ENCODE assay signal across 25 mouse cellular contexts in the genomic region with DNA sequence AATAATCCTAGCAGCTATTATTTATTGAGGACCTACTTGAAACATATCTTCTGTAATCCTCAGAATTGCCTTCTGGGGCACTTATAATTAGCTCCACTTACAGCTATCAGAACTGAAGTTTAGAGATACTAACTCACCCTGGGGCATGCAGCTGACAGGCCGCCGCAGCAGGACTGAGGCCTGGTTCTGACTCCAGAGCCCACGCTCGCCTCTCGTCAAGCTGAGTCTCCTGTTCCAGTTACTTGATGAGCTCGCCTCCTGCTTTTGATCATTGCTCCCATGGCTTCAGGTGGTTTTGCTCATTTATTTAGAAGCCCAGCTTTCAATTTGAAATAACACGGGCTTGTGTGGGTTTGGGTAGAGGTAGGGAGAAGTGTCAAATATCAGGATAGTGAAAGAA.
DNase-seq lines count a peak whose midpoint lies in the region; ATAC-seq lines count a peak whose summit lies in the region.
"Had no signal": no experiment of that assay in that cellular context is flagged by ENCODE, and none has a peak within 500 bp of the region (broad histone marks: within the 10 kb centered on the region; RNA-seq: fewer than 3 reads in every experiment).

No protein-coding gene starts in this region.

- 36% methylated on average over 7 of the region's 7 CpGs for WGBS in heart, embryonic 13.5 days
- 35% methylated on average over 7 of the region's 7 CpGs for WGBS in heart, embryonic 11.5 days (ENCODE audit: insufficient replicate concordance)
- WGBS in midbrain, embryonic 14.5 days = 62% methylated on average over 7 of the region's 7 CpGs
- WGBS in midbrain, embryonic 16.5 days = 38% methylated on average over 7 of the region's 7 CpGs
- WGBS in embryonic facial prominence, embryonic 12.5 days = 25% methylated on average over 7 of the region's 7 CpGs

- no peaks in the 10 kb centered on the region for H3K36me3 ChIP-seq in heart, embryonic 13.5 days
- H3K36me3 ChIP-seq in heart, embryonic 11.5 days (ENCODE audit: control insufficient read depth, insufficient read depth, low read length) = no peaks in the 10 kb centered on the region
- no peaks in the 10 kb centered on the region for H3K36me3 ChIP-seq in midbrain, embryonic 14.5 days (ENCODE audit: control insufficient read depth, insufficient read depth, low read length)
- no peaks in the 10 kb centered on the region for H3K36me3 ChIP-seq in midbrain, embryonic 16.5 days (ENCODE audit: control insufficient read depth, insufficient read depth, low read length)
- H3K36me3 ChIP-seq in embryonic facial prominence, embryonic 12.5 days = no peaks in the 10 kb centered on the region
- H3K36me3 ChIP-seq: liver, embryonic 13.5 days; neural tube, embryonic 15.5 days had no signal

- no peaks in the 10 kb centered on the region; the same call in 1 of the 2 replicates for H3K27me3 ChIP-seq in heart, embryonic 13.5 days (replicated peaks)
- no peaks in the 10 kb centered on the region for H3K27me3 ChIP-seq in heart, embryonic 11.5 days (ENCODE audit: control insufficient read depth, insufficient read depth, low read length)
- H3K27me3 ChIP-seq in midbrain, embryonic 14.5 days (ENCODE audit: control insufficient read depth, insufficient read depth, low read length) = no peaks in the 10 kb centered on the region
- H3K27me3 ChIP-seq in midbrain, embryonic 16.5 days (ENCODE audit: control insufficient read depth, insufficient read depth, low read depth, low read length) = no peaks in the 10 kb centered on the region
- no peaks in the 10 kb centered on the region for H3K27me3 ChIP-seq in embryonic facial prominence, embryonic 12.5 days
- H3K27me3 ChIP-seq: liver, embryonic 13.5 days; neural tube, embryonic 15.5 days had no signal

- 0 out of 2 replicates have a peak overlapping the region, but pooled peaks have one; percentile 33 for H3K9ac ChIP-seq in heart, embryonic 13.5 days
- no peak overlapping the region for H3K9ac ChIP-seq in heart, embryonic 11.5 days (ENCODE audit: low read depth, low read length)
- H3K9ac ChIP-seq in midbrain, embryonic 14.5 days (replicated peaks; ENCODE audit: low read length) = no peak overlapping the region
- no peak overlapping the region for H3K9ac ChIP-seq in midbrain, embryonic 16.5 days (ENCODE audit: low read depth, low read length)
- no peak overlapping the region for H3K9ac ChIP-seq in embryonic facial prominence, embryonic 12.5 days
- H3K9ac ChIP-seq: forebrain, postnatal 0 days; hindbrain, embryonic 14.5 days; liver, embryonic 13.5 days; neural tube, embryonic 15.5 days had no signal

- no peak overlapping the region for H3K4me2 ChIP-seq in heart, embryonic 13.5 days
- H3K4me2 ChIP-seq in heart, embryonic 11.5 days = no peak overlapping the region
- H3K4me2 ChIP-seq in midbrain, embryonic 14.5 days (ENCODE audit: low read length) = no peak overlapping the region
- H3K4me2 ChIP-seq in midbrain, embryonic 16.5 days (ENCODE audit: low read length) = no peak overlapping the region
- H3K4me2 ChIP-seq in embryonic facial prominence, embryonic 12.5 days (replicated peaks) = no peak overlapping the region
- H3K4me2 ChIP-seq: hindbrain, embryonic 14.5 days; liver, embryonic 13.5 days; neural tube, embryonic 15.5 days had no signal

- no peak overlapping the region for H3K4me3 ChIP-seq in heart, embryonic 13.5 days
- no peak overlapping the region for H3K4me3 ChIP-seq in heart, embryonic 11.5 days (ENCODE audit: low read depth, low read length)
- H3K4me3 ChIP-seq in midbrain, embryonic 14.5 days (replicated peaks; ENCODE audit: low read depth, low read length) = no peak overlapping the region
- no peak overlapping the region for H3K4me3 ChIP-seq in midbrain, embryonic 16.5 days (ENCODE audit: low read depth, low read length)
- H3K4me3 ChIP-seq in embryonic facial prominence, embryonic 12.5 days = no peak overlapping the region
- H3K4me3 ChIP-seq: gastrocnemius, adult 2 months; liver, embryonic 13.5 days; neural tube, embryonic 15.5 days had no signal

- H3K27ac ChIP-seq in heart, embryonic 13.5 days (replicated peaks) = peak overlapping the region; percentile 55
- H3K27ac ChIP-seq in heart, embryonic 11.5 days (ENCODE audit: low read depth, low read length) = no peak overlapping the region
- H3K27ac ChIP-seq in midbrain, embryonic 14.5 days (replicated peaks; ENCODE audit: low read depth, low read length) = no peak overlapping the region
- no peak overlapping the region for H3K27ac ChIP-seq in midbrain, embryonic 16.5 days (ENCODE audit: low read length)
- 0 out of 2 replicates have a peak overlapping the region, but pooled peaks have one; percentile 46 for H3K27ac ChIP-seq in embryonic facial prominence, embryonic 12.5 days
- H3K27ac ChIP-seq: gastrocnemius, adult 2 months; hindbrain, embryonic 14.5 days; liver, embryonic 13.5 days; neural tube, embryonic 15.5 days had no signal

- peaks cover 37% of the 10 kb centered on the region for H3K4me1 ChIP-seq in heart, embryonic 13.5 days
- H3K4me1 ChIP-seq in heart, embryonic 11.5 days (ENCODE audit: control insufficient read depth, insufficient read depth, low read length) = peaks cover 9% of the 10 kb centered on the region
- H3K4me1 ChIP-seq in midbrain, embryonic 14.5 days (ENCODE audit: control insufficient read depth, insufficient read depth, low read length) = peaks cover 6% of the 10 kb centered on the region
- peaks cover 10% of the 10 kb centered on the region for H3K4me1 ChIP-seq in midbrain, embryonic 16.5 days (ENCODE audit: control insufficient read depth, insufficient read depth, low read length)
- H3K4me1 ChIP-seq in embryonic facial prominence, embryonic 12.5 days = peaks cover 6% of the 10 kb centered on the region; the same call in 1 of the 2 replicates
- H3K4me1 ChIP-seq: liver, embryonic 13.5 days had no signal

- no peaks in the 10 kb centered on the region for H3K9me3 ChIP-seq in heart, embryonic 13.5 days
- no peaks in the 10 kb centered on the region for H3K9me3 ChIP-seq in heart, embryonic 11.5 days (replicated peaks; ENCODE audit: control insufficient read depth, low read length)
- no peaks in the 10 kb centered on the region for H3K9me3 ChIP-seq in midbrain, embryonic 14.5 days (ENCODE audit: control insufficient read depth, low read length)
- no peaks in the 10 kb centered on the region for H3K9me3 ChIP-seq in midbrain, embryonic 16.5 days (replicated peaks; ENCODE audit: control insufficient read depth, low read length, poor library complexity, severe bottlenecking)
- H3K9me3 ChIP-seq in embryonic facial prominence, embryonic 12.5 days = no peaks in the 10 kb centered on the region
- H3K9me3 ChIP-seq: liver, embryonic 13.5 days; neural tube, embryonic 15.5 days had no signal

- no peak for ATAC-seq in heart, embryonic 13.5 days (ENCODE audit: extremely low read depth, insufficient number of reproducible peaks, low FRiP score, low TSS enrichment)
- ATAC-seq in heart, embryonic 11.5 days (replicated peaks; ENCODE audit: insufficient number of reproducible peaks, low FRiP score, low TSS enrichment) = no peak
- ATAC-seq in midbrain, embryonic 14.5 days (ENCODE audit: low FRiP score, low TSS enrichment) = no peak
- no peak for ATAC-seq in midbrain, embryonic 16.5 days
- no peak for ATAC-seq in embryonic facial prominence, embryonic 12.5 days (ENCODE audit: insufficient number of reproducible peaks, insufficient read depth, low FRiP score, low TSS enrichment)
- ATAC-seq: forebrain, postnatal 0 days; inflammation-experienced regulatory T-cells, adult 6 months had no signal

- peak; percentile 52 for DNase-seq in midbrain, embryonic 14.5 days
- peak; percentile 17 for DNase-seq in mesoderm, embryonic 11.5 days (ENCODE audit: low read depth, low spot score)
- DNase-seq in adrenal gland, adult (ENCODE audit: inconsistent age in 2 of 2, low spot score in 1 of 2) = no peak
- DNase-seq in adrenal gland, adult 2 months = no peak
- DNase-seq: adrenal gland, postnatal 25 days; cerebellum, adult 11-12 months; cerebellum, postnatal 10 days; forebrain, postnatal 0 days; gastrocnemius, adult 2 months; heart, postnatal 4 days; kidney, adult 2 months; kidney, postnatal 14 days; liver, embryonic 13.5 days; lung, adult 2 months; lung, postnatal 14 days; right cerebral cortex, adult 18-20 months; right cerebral cortex, postnatal 4 days; thymus, postnatal 14 days had no signal

Comparison
In these comparisons a context has a peak if more than half of its experiments do, and no peak if none do; other contexts are left out.
1. H3K27ac ChIP-seq: peak in heart, embryonic 13.5 days (single experiment) and embryonic facial prominence, embryonic 12.5 days (single experiment); none in heart, embryonic 11.5 days (single experiment), midbrain, embryonic 14.5 days (single experiment) and midbrain, embryonic 16.5 days (single experiment).
2. DNase-seq: peak in midbrain, embryonic 14.5 days (single experiment) and mesoderm, embryonic 11.5 days (single experiment); none in adrenal gland, adult (0 of 2) and adrenal gland, adult 2 months (single experiment).